Mouse (Mus musculus) G1E (cell line): ENCODE measurements around the gene Fam20b.

Experiments used
- CTCF ChIP-seq: IDR thresholded peaks from 2 replicates; pipeline ENCODE4 v1.5.1; 2012; ENCODE audit warnings: low read depth, low read length, inconsistent platforms, mixed read lengths
- GATA1 ChIP-seq: IDR thresholded peaks from 2 replicates; pipeline ENCODE4 v1.6.1; 2012; ENCODE audit warnings: borderline replicate concordance, low read length, inconsistent platforms, mixed read lengths
- TAL1 ChIP-seq: conservative IDR thresholded peaks from 2 replicates; pipeline ENCODE4 v1.6.1; 2012; ENCODE audit warnings: low read depth, low read length, inconsistent platforms, mixed read lengths

- no peak for TF ChIP-seq CTCF
- TF ChIP-seq TAL1, result peak; percentile 90
- no peak for TF ChIP-seq GATA1
Observed at GRCm38 (mm10) chr1:156745188-156745810, 26.4 kb upstream of the Fam20b start.
